Mouse (Mus musculus): Measurements from ENCODE around the gene Oprm1.

Gene Oprm1

DNA sequence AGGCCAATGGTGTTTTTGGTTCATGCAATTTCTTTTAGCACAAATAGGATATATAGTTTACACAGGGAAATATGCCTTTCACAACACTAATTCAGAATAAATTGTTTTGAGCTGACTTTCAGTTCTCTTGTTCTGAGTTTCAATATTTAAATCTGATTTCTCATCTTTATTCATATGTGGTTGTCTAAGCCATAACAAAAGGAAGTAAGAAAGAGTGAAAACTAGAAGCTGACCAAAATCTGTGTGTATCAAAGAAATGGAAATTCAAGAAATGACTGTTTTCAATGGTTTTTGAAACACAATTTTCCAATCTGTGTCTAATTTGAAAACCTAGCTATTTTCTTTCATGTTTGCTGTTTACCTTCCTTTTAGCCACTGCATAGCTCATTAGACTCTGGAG lies 282.7 kb downstream of the Oprm1 start:
- DNase-seq (ENCODE audit: low read depth, low spot score) = no peak

DNA sequence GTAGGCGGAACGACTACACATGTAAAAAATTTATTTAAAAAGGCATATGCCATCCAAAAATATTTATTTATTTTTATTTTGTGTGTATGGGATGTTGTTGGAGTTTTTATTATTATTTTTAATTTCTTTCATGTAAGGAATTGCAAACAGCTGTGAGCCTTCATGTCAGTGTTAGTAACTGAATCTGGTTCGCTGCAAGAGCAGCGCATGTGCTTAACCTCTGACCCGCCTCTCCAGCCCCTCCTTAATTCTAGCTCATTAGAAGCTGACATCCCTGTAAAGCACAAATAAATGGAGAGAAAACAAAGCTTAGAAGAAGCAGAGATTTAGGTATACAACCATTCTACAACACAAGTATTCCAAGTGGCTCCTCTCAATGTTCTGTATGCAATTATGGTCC lies 285.6 kb downstream of the Oprm1 start:
- DNase-seq (ENCODE audit: low read depth, low spot score) = no peak

DNA sequence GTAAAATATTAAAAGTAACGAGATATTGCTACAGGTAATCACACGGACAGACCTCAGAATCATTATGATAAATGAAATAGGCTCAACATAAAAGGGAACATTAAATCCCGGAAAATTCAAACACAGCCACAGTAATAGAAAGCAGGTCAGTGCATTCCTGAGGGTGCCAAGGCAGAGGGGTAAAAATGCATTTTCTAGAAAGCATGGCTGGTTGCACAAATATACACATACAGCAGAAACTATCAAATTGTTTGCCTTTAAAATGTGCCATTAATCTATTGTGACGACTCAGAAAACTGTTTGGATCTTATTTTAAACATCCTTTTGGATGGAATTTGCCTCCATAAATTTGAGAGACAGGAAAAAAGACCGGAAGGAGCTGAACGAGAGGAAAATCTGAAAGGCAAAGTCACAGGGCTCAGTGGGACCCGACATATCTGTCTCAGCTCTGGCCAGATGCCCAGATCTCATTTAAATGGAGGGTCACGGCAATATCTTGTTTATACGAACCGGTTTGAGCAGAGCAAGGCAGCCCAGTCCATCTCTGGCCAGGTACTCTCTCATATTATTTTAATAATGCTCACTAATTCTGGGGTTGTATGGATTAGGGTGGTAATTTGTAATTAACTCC lies 289.1 kb downstream of the Oprm1 start:
- no peak for DNase-seq (ENCODE audit: low read depth, low spot score)

DNA sequence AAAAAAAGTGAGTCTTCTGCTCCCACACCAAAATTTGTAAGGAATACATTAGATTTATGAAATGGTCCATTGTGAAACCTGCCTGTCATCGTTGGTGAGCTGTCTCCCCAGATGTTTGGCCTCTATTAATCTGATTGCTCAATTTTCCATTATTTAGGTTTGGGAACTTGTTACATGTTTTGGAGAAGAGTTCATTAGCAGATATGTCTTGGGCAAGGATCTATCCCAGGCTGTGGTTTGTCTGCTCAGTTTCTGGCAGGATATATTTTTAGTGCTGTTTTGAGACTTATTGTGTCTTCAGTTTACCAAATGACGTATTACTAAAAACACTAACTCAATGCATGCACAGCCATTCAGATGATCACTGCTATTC lies 289.6 kb downstream of the Oprm1 start:
- DNase-seq (ENCODE audit: low read depth, low spot score) = no peak

DNA sequence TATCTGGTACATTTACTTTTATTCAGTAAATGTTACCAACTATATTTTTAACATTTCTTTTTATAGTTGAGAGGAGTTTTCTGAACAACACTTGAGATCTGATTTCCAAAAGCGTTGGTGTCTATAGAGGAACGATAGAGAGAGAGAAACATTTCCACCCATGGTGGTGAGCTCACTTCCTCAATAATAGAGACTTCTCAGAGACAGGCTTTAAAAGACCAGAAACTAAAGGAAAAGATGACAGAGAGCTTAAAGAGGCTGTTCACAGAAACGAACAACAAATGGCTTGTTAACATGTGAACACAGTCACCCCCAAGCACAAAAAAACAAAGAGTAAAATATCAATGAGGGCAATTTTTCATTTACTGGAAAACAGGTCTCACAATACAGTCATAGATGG lies 291.6 kb downstream of the Oprm1 start:
- DNase-seq (ENCODE audit: low read depth, low spot score) = peak; percentile 20

DNA sequence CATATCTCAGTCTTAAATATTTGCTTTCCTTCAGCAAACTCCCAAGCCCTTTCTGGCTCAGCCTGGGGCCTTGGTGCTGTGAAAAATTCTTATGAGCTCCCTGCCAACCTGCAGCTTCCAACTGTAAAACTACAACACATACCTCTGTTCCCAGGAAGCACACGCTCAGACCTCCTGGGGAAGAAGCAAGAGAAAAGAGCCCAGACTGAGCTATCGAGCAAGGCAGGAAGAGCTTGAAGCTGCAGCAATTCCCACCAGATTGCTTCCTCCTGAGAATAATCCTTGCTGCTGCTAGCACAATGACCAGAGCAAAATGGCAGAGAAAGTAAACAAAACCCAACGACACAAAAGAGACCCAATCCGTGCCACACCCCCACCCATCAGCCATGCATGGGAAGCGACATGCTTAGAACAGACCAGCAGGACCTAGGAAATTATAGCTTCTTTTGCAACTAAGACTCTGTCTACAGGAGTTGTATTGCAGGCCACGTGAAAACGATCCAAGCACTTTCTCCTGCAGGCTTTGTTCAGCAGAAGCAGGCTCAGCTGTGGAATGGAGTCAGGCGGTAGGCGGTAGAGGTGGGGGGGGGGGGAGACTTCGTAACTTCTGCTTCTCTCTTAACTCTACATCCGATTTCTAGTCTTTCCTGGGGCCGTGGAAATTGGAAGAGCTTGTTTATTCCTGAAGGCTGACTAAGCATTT lies 294.2 kb downstream of the Oprm1 start, which contains the start of gene Ipcef1:
TSS of gene Ipcef1 (minus strand) at position 164 of the 703 bp plus-strand sequence.
- DNase-seq (ENCODE audit: low read depth, low spot score) = no peak

DNA sequence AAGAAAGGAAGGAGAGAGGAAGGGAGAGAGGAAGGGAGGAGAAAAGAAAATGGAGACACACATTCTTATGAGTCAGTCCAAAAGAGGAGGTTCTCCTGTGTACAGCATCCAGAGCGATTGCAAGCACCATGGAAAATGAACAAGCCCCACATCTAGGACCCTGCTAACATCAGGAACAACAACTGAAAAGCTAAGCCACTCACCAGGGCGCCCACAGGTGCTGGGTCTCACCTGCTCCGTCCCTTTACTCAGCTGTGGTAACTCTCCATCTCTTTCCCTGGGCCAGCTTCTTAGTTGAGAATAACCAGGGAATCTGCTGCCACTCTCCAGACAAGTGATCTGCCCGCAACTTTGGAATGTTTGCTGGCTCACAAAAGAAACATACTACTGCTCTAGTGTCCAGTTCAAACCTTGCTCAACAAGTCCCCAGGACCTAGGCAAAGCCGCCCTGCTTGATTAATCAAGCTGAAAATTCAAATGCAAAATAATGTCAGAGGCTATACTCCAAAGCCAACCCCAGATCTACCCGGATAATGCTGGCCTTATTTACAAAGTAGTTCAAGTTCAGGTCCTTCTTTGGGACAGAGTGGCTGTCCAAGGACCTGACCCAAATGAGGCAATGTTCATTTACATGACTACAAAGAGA lies 296.4 kb downstream of the Oprm1 start:
- no peak for DNase-seq (ENCODE audit: low read depth, low spot score)

DNA sequence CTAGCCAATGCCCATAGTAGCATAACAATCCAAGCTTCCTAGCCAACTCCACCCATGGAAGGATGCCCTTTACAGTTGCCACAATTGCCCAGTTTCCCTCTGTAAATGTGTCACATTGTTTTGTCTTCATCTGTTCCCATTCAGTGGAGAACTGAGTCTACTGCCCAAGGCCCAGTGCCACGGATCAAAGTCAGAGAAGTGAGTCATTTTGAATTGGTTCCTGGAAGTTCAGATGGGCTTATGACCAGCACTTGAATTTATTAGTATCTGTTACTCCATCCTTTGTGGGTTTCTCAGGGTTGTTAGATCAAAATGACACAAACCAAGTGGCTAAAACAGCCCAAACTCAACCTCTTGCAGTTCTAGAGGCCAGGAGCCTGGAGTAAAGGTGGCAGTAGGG lies 299.2 kb downstream of the Oprm1 start:
- no peak for DNase-seq (ENCODE audit: low read depth, low spot score)

DNA sequence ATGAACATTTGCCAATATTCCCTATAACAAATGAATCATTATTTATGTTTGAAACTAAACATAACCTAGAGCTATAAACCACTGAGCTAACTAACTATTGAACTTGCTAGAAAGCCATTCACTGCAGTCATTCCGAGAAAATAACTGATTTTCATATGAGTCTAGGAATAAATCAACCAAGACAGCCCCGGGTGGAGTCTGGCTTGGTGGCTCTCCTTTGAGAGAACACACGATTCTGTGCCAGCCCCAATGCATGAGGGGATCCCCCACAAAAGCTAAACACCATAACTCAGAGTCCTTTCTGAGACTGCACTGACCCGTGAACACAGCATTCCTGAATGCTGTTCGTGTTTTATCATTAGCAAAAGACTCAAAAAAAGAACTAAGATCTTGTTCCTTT lies 302.0 kb downstream of the Oprm1 start:
- DNase-seq (ENCODE audit: low read depth, low spot score) = no peak

DNA sequence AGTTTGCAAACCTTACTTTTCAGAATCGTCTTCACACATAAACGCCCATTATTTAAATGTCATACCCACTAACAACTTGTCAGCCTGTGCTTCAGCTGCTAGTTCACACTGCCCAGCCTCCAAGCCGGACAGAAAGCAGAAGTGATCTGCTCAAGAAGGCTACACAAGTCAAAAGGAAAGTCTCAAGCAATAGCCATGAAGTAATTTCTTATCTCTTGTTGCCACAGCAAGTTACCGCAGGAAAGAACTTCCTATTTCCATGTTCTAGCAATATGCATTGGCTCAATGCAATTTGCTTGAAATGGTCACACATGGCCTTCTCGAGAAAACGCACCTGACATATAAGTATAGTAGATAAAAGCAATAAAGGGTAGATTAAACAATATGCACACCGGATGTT lies 304.7 kb downstream of the Oprm1 start:
- DNase-seq (ENCODE audit: low read depth, low spot score) = no peak

DNA sequence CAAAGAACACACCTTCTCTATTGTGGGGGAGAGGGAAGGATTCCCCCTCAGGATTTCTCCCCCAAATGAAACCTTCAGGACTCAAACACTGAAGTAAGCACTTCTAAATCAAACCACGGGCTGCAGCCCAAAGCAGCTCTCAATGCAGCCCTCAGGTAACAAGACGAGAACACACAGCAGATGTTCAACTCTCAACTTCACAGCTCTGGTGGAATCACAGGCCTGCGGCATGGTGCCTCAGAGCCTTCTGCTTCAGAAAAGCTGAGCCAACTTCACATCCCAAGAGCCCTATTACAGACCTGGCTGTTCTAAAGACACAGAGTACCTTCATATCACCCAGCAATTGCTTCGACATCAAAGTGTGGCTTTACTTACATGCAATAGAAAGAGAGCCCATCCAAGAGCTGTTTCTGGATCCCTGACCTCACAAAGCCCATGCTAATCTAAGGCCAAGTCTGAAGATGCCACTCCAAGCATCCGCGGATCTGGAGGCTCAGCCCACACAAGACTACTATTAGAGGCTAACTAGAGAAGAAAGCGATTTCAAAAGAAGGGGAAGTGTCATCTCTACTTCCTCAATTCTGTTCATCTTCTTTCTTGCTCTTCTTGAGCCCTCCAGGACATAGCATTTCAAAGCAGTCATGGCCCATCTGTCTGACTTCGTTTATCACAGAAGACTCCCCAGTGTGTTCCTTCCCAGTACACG lies 305.6 kb downstream of the Oprm1 start:
- no peak for DNase-seq (ENCODE audit: low read depth, low spot score)

DNA sequence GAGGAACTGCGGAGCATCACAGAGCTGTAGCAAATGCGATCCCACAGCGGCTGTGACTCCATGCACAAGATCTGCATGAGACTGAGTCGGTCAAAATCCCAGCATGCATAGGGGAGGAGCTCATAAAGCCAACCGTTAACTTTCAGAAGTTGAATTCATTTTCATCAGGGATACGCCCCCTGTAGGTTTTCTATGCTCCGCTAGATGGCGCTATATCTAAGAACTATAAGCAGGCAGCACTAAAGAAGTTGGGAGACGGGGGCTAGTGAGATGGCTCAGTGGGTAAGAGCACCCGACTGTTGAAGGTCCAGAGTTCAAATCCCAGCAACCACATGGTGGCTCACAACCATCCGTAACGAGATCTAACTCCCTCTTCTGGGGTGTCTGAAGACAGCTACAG lies 310.3 kb downstream of the Oprm1 start:
- peak; percentile 52 for DNase-seq (ENCODE audit: low read depth, low spot score)

DNA sequence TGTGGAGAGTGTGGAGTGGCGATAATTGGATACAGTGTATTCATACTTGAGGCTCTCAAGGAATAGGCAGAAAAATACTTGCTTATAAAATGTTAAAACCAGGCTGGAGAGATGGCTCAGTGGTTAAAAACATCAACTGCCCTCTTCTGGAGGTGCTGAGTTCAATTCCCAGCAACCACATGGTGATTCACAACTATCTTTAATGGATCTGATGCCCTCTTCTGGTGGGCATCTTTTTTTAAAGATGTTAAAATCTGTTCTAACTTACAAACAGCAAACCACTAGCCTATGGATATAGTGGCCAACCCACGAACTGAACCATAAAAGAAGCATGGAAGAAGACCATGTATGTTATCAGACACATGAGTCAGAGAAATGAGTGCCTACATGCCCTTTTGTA lies 310.8 kb downstream of the Oprm1 start:
- no peak for DNase-seq (ENCODE audit: low read depth, low spot score)

DNA sequence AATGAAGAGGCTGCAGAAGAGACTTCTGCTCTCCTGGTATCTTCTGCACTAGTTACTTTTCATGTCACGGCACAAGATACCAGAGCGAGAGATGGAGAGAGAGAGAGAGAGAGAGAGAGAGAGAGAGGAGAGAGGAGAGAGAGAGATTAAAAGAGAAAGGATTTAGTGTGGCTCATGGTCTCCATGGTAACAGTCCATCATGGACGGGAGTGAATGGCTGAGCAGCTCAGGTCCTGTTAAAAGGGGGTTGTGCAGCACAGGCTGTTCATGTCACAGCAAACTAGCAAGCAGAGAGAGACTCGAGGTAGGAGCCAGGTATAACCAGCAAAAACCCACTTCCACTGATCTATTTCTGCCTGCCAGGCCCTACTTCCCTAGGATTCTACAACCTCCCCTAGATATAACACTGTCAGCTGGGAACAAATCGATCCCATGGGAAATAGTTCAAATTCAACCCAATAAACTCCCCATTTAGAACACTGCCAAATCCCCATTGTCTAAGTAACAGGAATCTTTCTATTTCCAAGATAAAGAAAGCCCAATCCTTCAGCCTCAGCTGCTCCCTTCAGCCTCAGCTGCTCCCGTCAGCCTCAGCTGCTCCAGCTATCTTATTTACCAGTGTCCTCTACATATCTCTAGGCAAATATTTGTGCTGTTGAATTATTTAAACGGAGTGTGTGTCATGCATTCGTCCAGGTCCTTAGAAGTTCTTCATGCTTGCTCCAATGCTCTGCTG lies 312.0 kb downstream of the Oprm1 start:
- DNase-seq (ENCODE audit: low read depth, low spot score) = no peak

DNA sequence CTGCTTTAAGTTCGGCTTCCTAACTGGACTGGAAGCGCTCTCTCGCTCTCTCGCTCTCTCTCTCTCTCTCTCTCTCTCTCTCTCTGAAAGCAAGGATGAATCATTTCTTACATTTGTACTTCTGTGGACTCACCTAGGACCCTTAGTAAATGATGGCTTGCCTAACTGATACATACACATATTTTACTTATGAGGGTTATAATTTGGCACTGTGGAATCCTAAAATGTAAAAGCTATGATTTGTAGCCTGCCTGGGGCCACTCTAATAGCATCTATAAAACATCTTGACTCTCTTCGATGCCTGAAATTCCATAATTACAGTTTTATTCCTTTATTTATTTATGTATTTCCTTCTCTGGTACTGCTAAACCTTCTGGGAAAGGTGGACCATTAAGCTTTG lies 312.6 kb downstream of the Oprm1 start:
- DNase-seq (ENCODE audit: low read depth, low spot score) = no peak

DNA sequence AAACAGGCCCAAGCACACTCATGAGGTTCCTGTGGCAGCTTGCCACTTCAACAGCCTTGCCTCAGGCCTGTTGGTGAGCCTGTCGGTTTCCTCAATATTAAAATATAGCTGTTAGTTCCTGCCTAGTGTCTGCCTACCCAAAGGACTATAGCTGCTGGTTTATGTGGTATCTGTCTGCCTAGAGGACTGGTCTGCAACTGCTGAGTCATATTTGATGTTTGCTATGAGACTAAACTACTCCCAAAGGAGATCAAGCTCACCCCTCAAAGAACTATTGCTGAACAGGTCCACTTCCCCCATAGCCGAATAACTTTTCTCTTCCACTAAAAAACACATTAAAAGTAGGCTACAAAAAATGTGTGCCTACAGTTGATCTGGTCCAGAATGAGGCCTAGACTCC lies 315.9 kb downstream of the Oprm1 start:
- no peak for DNase-seq (ENCODE audit: low read depth, low spot score)

DNA sequence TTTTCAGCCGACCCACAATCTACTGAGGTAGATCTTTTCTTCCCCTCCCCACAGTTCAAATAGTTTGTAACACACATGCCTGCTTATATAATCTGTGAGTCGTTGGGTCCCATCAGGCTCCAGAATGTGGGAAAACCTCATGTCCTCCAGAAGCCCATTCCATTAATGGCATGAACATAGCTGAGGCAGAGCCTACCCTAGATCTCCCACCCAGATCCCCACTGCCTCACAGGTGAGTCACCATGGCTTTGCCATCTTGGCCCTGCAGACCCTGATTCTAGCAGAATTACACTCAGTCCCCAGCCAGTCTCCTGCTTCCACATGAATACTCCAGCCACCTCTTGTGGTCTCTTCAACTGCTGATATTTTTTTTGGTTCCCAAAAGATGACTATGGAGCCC lies 317.4 kb downstream of the Oprm1 start:
- no peak for DNase-seq (ENCODE audit: low read depth, low spot score)

DNA sequence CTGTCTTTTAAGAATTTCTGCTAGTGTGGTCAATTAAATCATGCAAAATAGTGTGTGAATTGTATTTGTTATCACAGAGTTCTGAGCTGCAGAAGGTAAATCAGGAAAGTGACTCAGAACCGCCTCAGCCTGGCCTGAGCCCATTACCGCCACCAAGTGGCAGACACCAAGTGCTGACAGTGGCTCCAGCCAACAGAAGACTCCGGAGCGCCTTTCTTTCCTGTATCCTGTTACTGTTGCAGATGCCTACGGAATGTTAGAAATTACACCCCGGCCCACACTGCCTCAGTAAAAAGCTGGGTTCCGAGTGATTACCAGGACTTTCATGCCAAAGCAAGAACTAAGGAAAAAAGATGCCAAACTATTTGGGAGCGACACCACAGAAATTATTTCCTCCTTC lies 317.9 kb downstream of the Oprm1 start:
- peak; percentile 84 for DNase-seq (ENCODE audit: low read depth, low spot score)

DNA sequence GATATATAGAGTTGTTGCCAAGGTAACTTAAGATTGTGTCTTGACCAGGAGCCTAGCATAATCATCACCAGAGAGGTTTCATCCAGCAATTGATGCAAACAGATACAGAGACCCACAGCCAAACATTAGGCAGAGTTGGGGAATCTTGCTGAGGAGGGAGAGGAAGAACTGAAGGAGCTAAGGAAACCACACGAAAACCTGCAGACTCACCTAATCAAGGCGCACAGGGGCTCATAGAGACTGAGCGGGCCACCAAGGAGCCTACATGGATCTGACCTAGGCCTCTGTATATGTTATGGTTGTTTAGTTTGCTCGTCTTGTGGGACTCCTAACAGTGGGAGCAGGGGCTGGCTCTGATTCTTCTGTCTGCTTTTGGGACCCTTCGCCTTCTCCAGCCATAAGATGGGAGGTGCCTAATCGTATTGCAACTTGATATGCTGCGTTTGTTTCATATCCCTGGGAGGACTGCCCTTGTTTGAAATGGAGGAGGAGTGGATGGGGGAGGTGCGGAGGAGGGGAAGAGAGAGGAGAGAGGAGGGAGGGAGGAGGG lies 318.4 kb downstream of the Oprm1 start:
- DNase-seq (ENCODE audit: low read depth, low spot score) = no peak

DNA sequence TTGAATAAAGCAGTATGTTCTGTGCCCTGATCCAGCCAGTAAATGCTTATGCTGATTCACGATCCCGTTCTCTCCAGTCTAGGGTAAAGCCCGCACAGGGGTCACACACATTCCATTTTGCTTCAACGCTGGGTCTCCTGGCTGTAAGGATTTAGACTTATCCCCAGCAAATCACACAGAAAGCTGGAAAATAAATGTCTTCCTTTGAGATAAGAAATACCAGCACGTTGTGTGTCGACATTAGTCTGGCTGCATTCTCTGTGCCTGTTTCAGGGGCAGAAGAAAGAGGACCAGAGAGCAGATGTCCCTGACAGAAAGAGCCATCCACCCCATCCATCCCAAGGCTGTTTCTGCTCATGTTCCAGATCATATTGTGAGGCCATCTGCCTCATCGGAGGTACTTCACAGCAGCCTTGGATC lies 319.1 kb downstream of the Oprm1 start:
- DNase-seq (ENCODE audit: low read depth, low spot score) = no peak

DNA sequence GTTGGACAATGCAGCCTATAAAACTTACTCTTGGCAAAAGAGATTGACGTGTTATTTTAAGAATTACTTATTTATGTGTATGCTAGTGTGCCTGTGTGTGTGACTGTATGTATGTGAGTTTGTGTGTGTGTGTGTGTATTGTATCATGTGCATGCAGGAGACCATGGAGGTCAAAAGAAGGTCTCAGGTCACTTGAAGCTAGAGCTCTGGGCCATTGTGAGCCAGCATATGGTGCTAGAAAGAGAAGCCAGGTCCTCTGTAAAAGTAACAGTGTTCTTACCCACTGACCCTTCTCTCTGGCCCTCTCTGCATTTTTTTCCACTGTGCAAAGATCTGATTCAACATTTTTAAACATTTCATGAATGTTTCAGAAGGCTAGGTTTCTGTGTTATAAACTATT lies 319.7 kb downstream of the Oprm1 start:
- DNase-seq (ENCODE audit: low read depth, low spot score) = no peak
